Mouse (Mus musculus): Measurements from ENCODE around the gene Tango6. TPM values are rescaled to one million over a fixed set of nuclear protein-coding genes. Genes with fewer than 3 reads are reported as not detected.

The Tango6 gene
- polyA plus RNA-seq, 1 experiment, result 2.1 TPM

DNA sequence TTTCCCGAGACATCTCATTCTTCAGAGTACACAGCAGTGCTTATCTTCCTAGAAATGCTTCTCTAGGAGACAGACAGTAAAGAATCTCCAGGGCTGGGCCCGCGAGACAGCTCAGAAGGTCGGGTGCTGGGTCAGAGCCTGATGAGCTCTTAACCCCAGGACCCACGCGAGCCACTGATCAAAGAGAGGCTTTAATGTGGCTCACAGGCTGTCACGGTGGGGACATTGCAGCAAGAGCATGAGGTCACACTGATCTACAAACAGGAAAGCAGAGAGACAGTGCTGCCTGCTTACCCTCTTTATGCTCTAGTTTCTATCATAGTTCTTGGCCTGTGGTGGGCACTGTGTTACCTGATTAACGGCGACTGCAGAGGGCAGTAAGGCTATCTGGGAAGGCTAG, 126.9 kb downstream of the Tango6 start:
- WGBS, result 75% methylated on average over 9 of the region's 9 CpGs
- H3K27ac ChIP-seq (ENCODE audit: insufficient read depth, low read depth, low read length), result no peak overlapping the region
- H3K4me1 ChIP-seq (ENCODE audit: control insufficient read depth, insufficient read depth, insufficient read length, low read length), result no peaks in the 10 kb centered on the region
- H3K4me3 ChIP-seq (ENCODE audit: low read depth, low read length), result no peak overlapping the region
- no peaks in the 10 kb centered on the region for H3K27me3 ChIP-seq (ENCODE audit: control insufficient read depth, insufficient read depth, low read length)
- H3K36me3 ChIP-seq (ENCODE audit: control insufficient read depth, insufficient read depth, low read length), result no peaks in the 10 kb centered on the region
- TF ChIP-seq CTCF (IDR thresholded peaks at IDR 0.05; ENCODE audit: extremely low read depth, insufficient read length, insufficient replicate concordance, low read depth, low read length), result no peak
- TF ChIP-seq POLR2A (IDR thresholded peaks at IDR 0.05; ENCODE audit: low read depth, low read length), result no peak

DNA sequence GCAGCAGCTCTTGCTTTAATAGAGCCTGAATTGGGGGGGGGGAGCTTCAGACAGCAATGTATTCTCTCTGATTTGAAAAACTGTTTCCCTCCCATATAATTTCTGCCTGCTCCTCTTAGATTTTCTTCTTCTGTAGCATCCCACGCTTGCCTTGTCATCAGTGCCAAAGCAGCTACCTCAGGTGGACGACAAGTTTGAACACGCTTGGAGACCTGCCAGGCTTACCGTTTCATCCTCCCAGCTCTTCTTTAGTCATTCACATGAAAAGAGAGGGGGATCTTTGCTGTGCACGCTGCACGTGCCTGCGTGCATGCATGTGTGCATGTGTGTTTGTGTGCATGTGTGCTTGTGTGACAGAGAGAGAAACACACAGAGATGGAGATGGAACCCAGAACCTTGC, 127.5 kb downstream of the Tango6 start:
- Histone ChIP-seq H3K27me3 (ENCODE audit: control insufficient read depth, insufficient read depth, low read length) (no peaks in the 10 kb centered on the region), H3K27ac (ENCODE audit: insufficient read depth, low read depth, low read length) (no peak overlapping the region), H3K4me1 (ENCODE audit: control insufficient read depth, insufficient read depth, insufficient read length, low read length) (no peaks in the 10 kb centered on the region), H3K36me3 (ENCODE audit: control insufficient read depth, insufficient read depth, low read length) (no peaks in the 10 kb centered on the region), H3K4me3 (ENCODE audit: low read depth, low read length) (no peak overlapping the region)
- TF ChIP-seq CTCF (IDR thresholded peaks at IDR 0.05; ENCODE audit: extremely low read depth, insufficient read length, insufficient replicate concordance, low read depth, low read length) (no peak), POLR2A (IDR thresholded peaks at IDR 0.05; ENCODE audit: low read depth, low read length) (no peak)
- WGBS, result 94% methylated on average over 7 of the region's 7 CpGs

DNA sequence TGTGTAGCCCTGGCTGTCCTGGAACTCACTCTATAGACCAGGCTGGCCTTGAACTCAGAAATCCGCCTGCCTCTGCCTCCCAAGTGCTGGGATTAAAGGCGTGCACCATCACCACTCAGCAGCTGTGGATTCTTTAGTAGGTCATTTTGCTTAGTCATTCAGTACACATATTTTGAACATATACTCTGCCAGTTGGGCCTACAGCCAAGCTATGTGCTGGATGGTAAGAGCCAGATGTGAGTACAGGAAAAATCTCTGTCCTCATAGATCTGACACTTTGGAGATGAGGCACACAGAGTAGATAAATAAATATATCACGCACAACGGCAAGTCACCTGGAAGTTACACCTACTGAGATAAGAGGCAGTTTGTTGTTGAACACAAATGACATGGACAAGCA, 129.7 kb downstream of the Tango6 start:
- Histone ChIP-seq H3K36me3 (ENCODE audit: control insufficient read depth, insufficient read depth, low read length) (no peaks in the 10 kb centered on the region), H3K27me3 (ENCODE audit: control insufficient read depth, insufficient read depth, low read length) (no peaks in the 10 kb centered on the region), H3K27ac (ENCODE audit: insufficient read depth, low read depth, low read length) (no peak overlapping the region), H3K4me1 (ENCODE audit: control insufficient read depth, insufficient read depth, insufficient read length, low read length) (peaks cover 4% of the 10 kb centered on the region), H3K4me3 (ENCODE audit: low read depth, low read length) (no peak overlapping the region)
- 89% methylated on average over 4 of the region's 4 CpGs for WGBS
- TF ChIP-seq CTCF (IDR thresholded peaks at IDR 0.05; ENCODE audit: extremely low read depth, insufficient read length, insufficient replicate concordance, low read depth, low read length), result no peak
- TF ChIP-seq POLR2A (IDR thresholded peaks at IDR 0.05; ENCODE audit: low read depth, low read length), result no peak

DNA sequence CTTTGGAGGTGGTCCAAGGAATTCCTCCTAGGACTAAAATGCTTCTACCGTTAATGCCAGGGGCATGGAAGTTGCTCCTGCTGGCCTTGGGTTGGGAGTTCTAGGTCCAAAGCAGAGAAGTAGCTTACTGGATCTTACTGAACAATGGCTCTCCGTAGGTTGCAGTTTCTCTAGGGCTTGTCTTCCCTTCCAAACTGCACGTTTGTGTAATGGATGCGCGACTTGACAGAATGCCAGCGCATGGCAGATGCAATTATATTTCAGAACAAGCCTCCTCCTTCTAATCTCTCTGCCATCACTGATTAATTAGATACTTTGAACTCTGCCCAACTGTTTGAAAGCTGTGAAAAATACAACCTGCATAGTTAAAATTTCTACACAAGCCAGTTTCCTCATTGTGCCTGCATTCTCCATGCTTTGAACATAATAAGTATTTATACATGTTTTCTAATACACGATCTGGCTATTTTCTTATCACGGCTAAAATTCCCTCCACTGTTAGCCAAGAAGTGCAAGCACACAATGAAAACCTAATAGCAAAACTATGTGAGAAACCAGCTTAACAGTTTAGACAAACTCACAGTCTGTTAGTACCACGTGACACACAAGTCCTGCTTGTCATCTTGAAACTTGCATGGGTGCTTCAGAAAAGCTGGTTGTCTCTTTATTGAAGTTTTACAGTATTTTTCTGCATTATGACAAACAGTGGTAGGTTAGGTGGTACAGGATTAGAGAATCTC, 133.7 kb downstream of the Tango6 start:
- no peaks in the 10 kb centered on the region for H3K36me3 ChIP-seq (ENCODE audit: control insufficient read depth, insufficient read depth, low read length)
- 20% methylated on average over 9 of the region's 9 CpGs for WGBS
- no peak overlapping the region for H3K27ac ChIP-seq (ENCODE audit: insufficient read depth, low read depth, low read length)
- no peak overlapping the region for H3K4me3 ChIP-seq (ENCODE audit: low read depth, low read length)
- no peaks in the 10 kb centered on the region for H3K27me3 ChIP-seq (ENCODE audit: control insufficient read depth, insufficient read depth, low read length)
- no peak for TF ChIP-seq CTCF (IDR thresholded peaks at IDR 0.05; ENCODE audit: extremely low read depth, insufficient read length, insufficient replicate concordance, low read depth, low read length)
- TF ChIP-seq POLR2A (IDR thresholded peaks at IDR 0.05; ENCODE audit: low read depth, low read length), result no peak
- peaks cover 4% of the 10 kb centered on the region for H3K4me1 ChIP-seq (ENCODE audit: control insufficient read depth, insufficient read depth, insufficient read length, low read length)

DNA sequence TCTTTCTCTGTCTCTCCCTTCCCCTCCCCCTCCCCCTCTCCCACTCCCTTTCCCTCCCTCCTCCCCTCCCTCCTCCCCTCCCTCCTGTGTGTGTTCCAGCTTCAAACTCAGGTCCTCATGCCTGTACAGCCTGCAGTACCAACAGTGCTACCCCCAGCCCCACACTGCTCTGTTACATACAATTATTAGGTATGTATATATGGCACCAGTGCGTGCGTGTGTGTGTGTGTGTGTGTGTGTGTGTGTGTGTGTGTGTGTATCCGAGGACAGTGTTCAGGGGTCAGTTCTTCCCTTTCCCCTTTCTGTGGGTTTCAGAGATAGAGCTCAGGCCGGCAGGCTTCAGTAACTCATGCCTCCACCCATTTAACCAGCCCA, 134.3 kb downstream of the Tango6 start:
- 77% methylated on average over 4 of the region's 4 CpGs for WGBS
- no peak overlapping the region for H3K27ac ChIP-seq (ENCODE audit: insufficient read depth, low read depth, low read length)

DNA sequence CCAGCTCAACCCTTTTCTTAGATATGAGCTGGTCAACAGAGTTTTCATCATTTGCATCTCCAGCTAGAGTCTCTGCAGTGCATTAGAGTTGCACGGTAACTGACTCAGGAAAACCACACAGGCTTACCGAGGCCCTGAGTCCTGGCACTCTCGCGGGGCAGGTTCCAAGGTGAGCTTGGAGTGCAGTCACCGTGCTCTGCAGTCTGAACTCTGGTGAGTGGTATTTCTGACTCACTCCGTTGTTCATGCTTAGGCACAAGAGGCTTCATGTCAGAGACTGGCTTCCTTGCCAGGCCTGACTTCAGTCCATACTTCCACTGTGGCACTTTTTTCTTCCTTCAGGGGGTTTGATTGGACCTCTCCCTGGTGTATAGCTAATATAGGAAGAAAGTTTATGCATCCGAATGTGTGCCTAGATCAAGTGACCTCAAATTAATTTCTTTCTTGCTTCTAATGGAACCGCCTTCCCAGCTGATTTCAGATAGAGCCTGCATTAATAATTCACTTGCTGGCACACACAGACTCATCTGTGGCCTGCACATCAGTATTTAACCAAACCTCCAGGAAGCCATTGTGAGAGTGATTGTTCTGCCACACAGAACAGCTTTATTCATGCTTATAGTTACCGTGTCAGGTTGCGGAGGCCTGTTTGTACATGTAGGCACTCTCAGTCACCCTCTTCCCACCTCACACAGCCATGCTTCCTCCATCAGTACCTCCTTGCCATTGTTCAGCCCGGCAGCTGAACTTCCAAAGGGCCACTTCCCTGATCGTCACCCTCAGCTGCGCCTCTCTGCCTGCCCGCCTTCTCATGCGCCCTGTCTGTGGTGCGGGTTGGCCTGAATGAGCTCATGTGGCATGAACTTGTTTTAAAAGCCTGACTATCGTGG, 136.0 kb downstream of the Tango6 start:
- H3K4me3 ChIP-seq (ENCODE audit: low read depth, low read length), result no peak overlapping the region
- no peak for TF ChIP-seq POLR2A (IDR thresholded peaks at IDR 0.05; ENCODE audit: low read depth, low read length)
- no peak for TF ChIP-seq CTCF (IDR thresholded peaks at IDR 0.05; ENCODE audit: extremely low read depth, insufficient read length, insufficient replicate concordance, low read depth, low read length)
- H3K36me3 ChIP-seq (ENCODE audit: control insufficient read depth, insufficient read depth, low read length), result no peaks in the 10 kb centered on the region
- H3K4me1 ChIP-seq (ENCODE audit: control insufficient read depth, insufficient read depth, insufficient read length, low read length), result peaks cover 4% of the 10 kb centered on the region
- H3K27me3 ChIP-seq (ENCODE audit: control insufficient read depth, insufficient read depth, low read length), result no peaks in the 10 kb centered on the region
- no peak overlapping the region for H3K27ac ChIP-seq (ENCODE audit: insufficient read depth, low read depth, low read length)
- 86% methylated on average over 17 of the region's 17 CpGs for WGBS

More for the DNA sequence above, 134.3 kb downstream of the Tango6 start:
- H3K4me3 ChIP-seq (ENCODE audit: low read depth, low read length), result no peak overlapping the region
- no peaks in the 10 kb centered on the region for H3K27me3 ChIP-seq (ENCODE audit: control insufficient read depth, insufficient read depth, low read length)
- peaks cover 4% of the 10 kb centered on the region for H3K4me1 ChIP-seq (ENCODE audit: control insufficient read depth, insufficient read depth, insufficient read length, low read length)
- no peaks in the 10 kb centered on the region for H3K36me3 ChIP-seq (ENCODE audit: control insufficient read depth, insufficient read depth, low read length)
- TF ChIP-seq POLR2A (IDR thresholded peaks at IDR 0.05; ENCODE audit: low read depth, low read length) (no peak), CTCF (IDR thresholded peaks at IDR 0.05; ENCODE audit: extremely low read depth, insufficient read length, insufficient replicate concordance, low read depth, low read length) (no peak)

DNA sequence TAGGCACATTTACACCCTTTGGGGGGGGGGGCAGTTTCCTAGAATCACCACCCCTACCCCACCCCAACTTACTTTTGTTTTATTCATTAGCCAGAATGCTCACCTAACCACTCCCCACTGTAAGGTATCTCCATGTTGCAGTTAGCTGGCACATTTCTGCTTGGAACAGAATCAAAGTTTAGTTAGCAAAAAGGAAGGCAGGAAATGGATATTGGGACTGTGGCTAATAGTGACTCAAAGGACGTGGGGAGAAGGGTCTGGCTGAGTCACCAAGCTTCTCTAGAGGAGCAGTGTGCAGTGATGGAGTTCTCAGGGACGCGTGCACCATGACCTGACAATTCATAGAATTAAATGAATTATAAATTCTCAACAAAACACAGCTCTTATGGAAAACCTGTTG, 136.7 kb downstream of the Tango6 start:
- 75% methylated on average over 3 of the region's 3 CpGs for WGBS
- Histone ChIP-seq H3K27me3 (ENCODE audit: control insufficient read depth, insufficient read depth, low read length) (no peaks in the 10 kb centered on the region), H3K27ac (ENCODE audit: insufficient read depth, low read depth, low read length) (no peak overlapping the region), H3K4me3 (ENCODE audit: low read depth, low read length) (no peak overlapping the region), H3K4me1 (ENCODE audit: control insufficient read depth, insufficient read depth, insufficient read length, low read length) (peaks cover 4% of the 10 kb centered on the region), H3K36me3 (ENCODE audit: control insufficient read depth, insufficient read depth, low read length) (no peaks in the 10 kb centered on the region)
- TF ChIP-seq POLR2A (IDR thresholded peaks at IDR 0.05; ENCODE audit: low read depth, low read length) (no peak), CTCF (IDR thresholded peaks at IDR 0.05; ENCODE audit: extremely low read depth, insufficient read length, insufficient replicate concordance, low read depth, low read length) (no peak)
